Mouse (Mus musculus) heart, adult 2 months (tissue): ENCODE results near the gene Arhgap35.

Experiments
- CTCF ChIP-seq: fragments of 200-600 bp; IDR thresholded peaks from 2 replicates; pipeline ENCODE4 v1.8.1; 2022; ENCODE audit warnings: antibody characterized with exemption, mild to moderate bottlenecking, moderate library complexity
- EP300 ChIP-seq: fragments of 200-500 bp; IDR thresholded peaks from 2 replicates; pipeline ENCODE4 v1.6.1; 2011; ENCODE audit warnings: low read depth, low read length, control low read depth; ENCODE audit not compliant: insufficient read depth
- POLR2A ChIP-seq: fragments of 200-500 bp; IDR thresholded peaks from 2 replicates; pipeline ENCODE4 v1.6.1; 2011; ENCODE audit warnings: mild to moderate bottlenecking, low read depth, low read length, control low read depth; ENCODE audit not compliant: insufficient read depth

GRCm38 (mm10) chr7:16628096-16628771 is 13.4 kb upstream of the Arhgap35 start:
- TF ChIP-seq POLR2A = no peak
- peak; percentile 97 for TF ChIP-seq CTCF
- peak; percentile 67; the same call in 1 of the 2 replicates for TF ChIP-seq EP300
